Mouse (Mus musculus) embryonic facial prominence, embryonic 11.5 days (tissue): Measurements from ENCODE around the gene Eaf2. TPM values are rescaled to one million over a fixed set of nuclear protein-coding genes. Genes with fewer than 3 reads are reported as not detected.

Experiments used
- ATAC-seq: fragments of 200-750 bp; cut with Nextera tagmentation; replicated peaks from 2 replicates; pipeline ENCODE4 v1.8.0; 2017; ENCODE audit warnings: low read depth; ENCODE audit not compliant: insufficient number of reproducible peaks, low FRiP score, low TSS enrichment
- DNase-seq: peaks from one replicate; pipeline ENCODE4 v3.0.0-alpha.2; 2015; ENCODE audit warnings: low spot score
- H3K27ac ChIP-seq: fragments of 300-500 bp; sonication (generic); replicated peaks from 2 replicates; pipeline ENCODE4 v1.5.1; 2014; ENCODE audit warnings: mild to moderate bottlenecking, low read depth, low read length, control low read depth
- H3K27me3 ChIP-seq: fragments of 300-500 bp; sonication (generic); 2 replicates; pipeline ENCODE4 v1.6.1; 2014; ENCODE audit warnings: mild to moderate bottlenecking, low read length, moderate library complexity, mixed read lengths; ENCODE audit not compliant: control insufficient read depth, insufficient read depth
- H3K36me3 ChIP-seq: fragments of 300-500 bp; sonication (generic); replicated peaks from 2 replicates; pipeline ENCODE4 v1.6.1; 2014; ENCODE audit warnings: low read depth, mild to moderate bottlenecking, low read length, moderate library complexity, mixed read lengths; ENCODE audit not compliant: control insufficient read depth, insufficient read depth
- H3K4me1 ChIP-seq: fragments of 300-500 bp; sonication (generic); 2 replicates; pipeline ENCODE4 v1.6.1; 2014; ENCODE audit warnings: low read length, mixed read lengths; ENCODE audit not compliant: control insufficient read depth, insufficient read depth
- H3K4me2 ChIP-seq: fragments of 300-500 bp; sonication (generic); 2 replicates; pipeline ENCODE4 v1.6.1; 2014; ENCODE audit warnings: low read depth, mild to moderate bottlenecking, control low read depth, low read length, moderate library complexity
- H3K4me3 ChIP-seq: fragments of 300-500 bp; sonication (generic); 2 replicates; pipeline ENCODE4 v1.5.1; 2014; ENCODE audit warnings: low read depth, low read length, control low read depth
- H3K9ac ChIP-seq: fragments of 300-500 bp; sonication (generic); replicated peaks from 2 replicates; pipeline ENCODE4 v1.6.1; 2014; ENCODE audit warnings: mild to moderate bottlenecking, control low read depth, low read length
- H3K9me3 ChIP-seq: fragments of 300-500 bp; sonication (generic); replicated peaks from 2 replicates; pipeline ENCODE4 v1.6.1; 2016; ENCODE audit warnings: mild to moderate bottlenecking, low read length, inconsistent platforms, mixed read lengths; ENCODE audit not compliant: control insufficient read depth
- WGBS: fragments of 180-500 bp; shearing (Covaris S2); extraction: QIAGEN DNeasy Blood & Tissue Kit; methylation state at CpG from one replicate; pipeline ENCODE4 v1.1.7; 2014; 5-methylcytosine and 5-hydroxymethylcytosine counted together
- polyA plus RNA-seq: library from polyadenylated mRNA; unstranded; fragments of >200 nt; fragmentation: Nextera tagmentation; extraction: Ambion mirVana; gene quantifications from 2 replicates; pipeline ENCODE4 v1.2.1, GENCODE M21; 2014

Eaf2 gene
- polyA plus RNA-seq, 1 experiment from 2014 or later = 1.7 TPM

DNA sequence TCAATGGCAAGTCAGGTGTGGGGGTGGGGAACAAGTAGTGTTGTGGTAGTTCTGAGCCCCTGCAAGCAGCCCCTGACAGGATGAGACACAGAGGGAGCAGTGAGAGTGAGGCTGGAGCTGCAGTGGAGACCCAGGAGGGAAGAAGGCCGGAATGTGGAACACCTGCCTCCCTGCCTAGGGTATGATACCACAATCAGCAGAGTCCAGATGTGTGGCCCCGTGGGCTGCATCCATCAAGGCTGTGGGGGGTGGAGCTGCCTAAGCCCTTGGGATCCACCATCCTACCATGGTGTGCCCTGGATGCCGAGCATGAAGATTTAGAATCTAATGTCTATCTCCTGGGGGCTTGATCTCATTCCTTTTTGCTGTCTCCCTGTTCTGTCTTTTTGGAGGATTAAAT lies 61.1 kb downstream of the Eaf2 start:
- H3K9ac ChIP-seq = no peak overlapping the region
- DNase-seq = no peak
- no peaks in the 10 kb centered on the region for H3K27me3 ChIP-seq
- H3K4me3 ChIP-seq = no peak overlapping the region
- H3K4me2 ChIP-seq = no peak overlapping the region
- H3K27ac ChIP-seq = no peak overlapping the region
- no peaks in the 10 kb centered on the region for H3K9me3 ChIP-seq
- 66% methylated on average over 3 of the region's 3 CpGs for WGBS
- no peak for ATAC-seq
- no peaks in the 10 kb centered on the region for H3K36me3 ChIP-seq
- no peaks in the 10 kb centered on the region for H3K4me1 ChIP-seq

DNA sequence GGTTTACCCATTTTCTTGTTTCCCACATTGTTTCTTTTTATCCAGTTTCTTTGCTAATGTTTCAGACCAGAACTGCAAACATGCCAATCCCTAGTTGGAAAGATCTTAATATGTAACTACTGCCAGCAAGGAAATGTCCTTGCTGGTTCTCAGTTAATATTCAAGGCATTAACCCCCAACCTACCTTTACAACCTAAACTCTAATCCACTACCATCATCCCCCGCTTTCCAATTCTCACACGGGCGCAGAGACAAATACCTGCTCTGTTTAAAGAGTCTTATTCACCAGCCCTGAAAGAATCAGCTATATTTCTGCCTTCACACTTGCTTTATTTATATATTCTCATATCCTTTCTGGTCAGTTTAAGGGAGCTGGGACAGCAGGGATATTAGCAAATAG lies 66.2 kb downstream of the Eaf2 start:
- H3K27ac ChIP-seq = no peak overlapping the region
- H3K4me2 ChIP-seq = no peak overlapping the region
- WGBS = 86% methylated on average over 3 of the region's 3 CpGs
- no peak for DNase-seq
- H3K27me3 ChIP-seq = no peaks in the 10 kb centered on the region
- no peaks in the 10 kb centered on the region for H3K36me3 ChIP-seq
- no peak overlapping the region for H3K9ac ChIP-seq
- ATAC-seq = no peak
- no peaks in the 10 kb centered on the region for H3K4me1 ChIP-seq
- no peaks in the 10 kb centered on the region for H3K9me3 ChIP-seq
- H3K4me3 ChIP-seq = no peak overlapping the region

DNA sequence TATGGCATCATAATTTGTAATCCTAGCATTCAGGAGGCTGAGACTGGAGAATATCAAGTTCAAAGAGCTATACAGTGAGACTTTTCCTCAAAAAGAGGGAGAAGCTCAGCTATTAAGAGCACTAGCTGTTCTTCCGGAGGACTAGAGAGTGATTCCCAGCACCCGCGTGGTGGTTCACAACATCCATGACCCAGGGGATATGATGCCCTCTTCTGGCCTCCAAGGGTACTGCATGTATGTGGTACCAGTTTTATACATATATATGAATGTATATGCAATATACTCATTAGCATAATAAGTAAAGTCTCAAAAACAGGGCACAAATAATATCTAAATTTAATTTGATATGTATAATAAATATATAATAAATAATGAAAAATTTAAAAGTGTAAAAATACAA lies 72.4 kb downstream of the Eaf2 start:
- DNase-seq (no peak), ATAC-seq (no peak)
- no peak overlapping the region for H3K4me2 ChIP-seq
- H3K4me3 ChIP-seq = no peak overlapping the region
- no peak overlapping the region for H3K27ac ChIP-seq
- no peak overlapping the region for H3K9ac ChIP-seq
- H3K36me3 ChIP-seq = no peaks in the 10 kb centered on the region
- H3K9me3 ChIP-seq = no peaks in the 10 kb centered on the region
- no peaks in the 10 kb centered on the region for H3K27me3 ChIP-seq
- H3K4me1 ChIP-seq = no peaks in the 10 kb centered on the region
- WGBS = 89% methylated on average over 3 of the region's 3 CpGs

DNA sequence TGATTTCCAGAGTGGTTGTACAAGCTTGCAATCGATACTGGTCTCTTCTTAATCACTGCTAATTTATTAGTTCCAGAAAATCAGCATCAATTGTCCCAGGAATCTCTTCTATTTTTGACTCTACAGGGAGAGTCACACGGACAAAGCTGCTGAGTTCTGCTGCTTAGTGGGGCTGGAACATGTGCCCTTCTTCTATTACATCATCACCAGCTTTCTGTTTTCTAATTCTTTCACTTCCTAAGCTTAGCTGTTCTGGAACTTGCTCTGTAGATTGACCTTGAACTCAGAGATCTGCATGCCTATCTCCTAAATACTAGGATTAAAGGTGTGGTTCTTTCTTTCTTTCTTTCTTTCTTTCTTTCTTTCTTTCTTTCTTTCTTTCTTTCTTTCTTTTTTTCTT lies 76.5 kb downstream of the Eaf2 start:
- H3K9ac ChIP-seq = no peak overlapping the region
- DNase-seq (no peak), ATAC-seq (no peak)
- no peaks in the 10 kb centered on the region for H3K27me3 ChIP-seq
- no peak overlapping the region for H3K4me3 ChIP-seq
- no peak overlapping the region for H3K4me2 ChIP-seq
- H3K27ac ChIP-seq = no peak overlapping the region
- no peaks in the 10 kb centered on the region for H3K9me3 ChIP-seq
- 72% methylated on average over 2 of the region's 2 CpGs for WGBS
- H3K36me3 ChIP-seq = no peaks in the 10 kb centered on the region
- no peaks in the 10 kb centered on the region for H3K4me1 ChIP-seq

DNA sequence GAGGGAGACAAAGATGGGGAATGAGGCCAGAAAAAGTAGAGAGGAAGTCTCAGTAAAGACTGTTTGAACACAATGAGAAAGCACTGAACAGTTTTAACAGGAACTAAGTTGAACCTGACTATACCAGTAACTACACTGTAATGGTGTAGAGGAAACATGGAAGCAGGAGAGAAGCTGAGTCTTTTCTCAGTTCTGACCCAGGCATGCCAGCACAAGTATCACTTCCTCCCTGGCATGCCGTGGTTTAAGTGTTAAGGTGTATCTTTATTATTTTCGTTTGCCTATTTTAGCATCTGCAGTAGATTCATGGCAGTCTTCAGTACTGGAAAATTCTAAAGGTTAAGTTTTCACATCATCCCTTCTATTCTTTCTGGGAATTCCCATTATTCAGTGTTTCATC lies 79.8 kb downstream of the Eaf2 start:
- ATAC-seq (no peak), DNase-seq (no peak)
- Histone ChIP-seq H3K36me3 (no peaks in the 10 kb centered on the region), H3K9ac (no peak overlapping the region), H3K9me3 (no peaks in the 10 kb centered on the region), H3K27me3 (no peaks in the 10 kb centered on the region), H3K4me1 (no peaks in the 10 kb centered on the region), H3K4me2 (no peak overlapping the region), H3K4me3 (no peak overlapping the region), H3K27ac (no peak overlapping the region)
- 84% methylated on average over 2 of the region's 2 CpGs for WGBS

DNA sequence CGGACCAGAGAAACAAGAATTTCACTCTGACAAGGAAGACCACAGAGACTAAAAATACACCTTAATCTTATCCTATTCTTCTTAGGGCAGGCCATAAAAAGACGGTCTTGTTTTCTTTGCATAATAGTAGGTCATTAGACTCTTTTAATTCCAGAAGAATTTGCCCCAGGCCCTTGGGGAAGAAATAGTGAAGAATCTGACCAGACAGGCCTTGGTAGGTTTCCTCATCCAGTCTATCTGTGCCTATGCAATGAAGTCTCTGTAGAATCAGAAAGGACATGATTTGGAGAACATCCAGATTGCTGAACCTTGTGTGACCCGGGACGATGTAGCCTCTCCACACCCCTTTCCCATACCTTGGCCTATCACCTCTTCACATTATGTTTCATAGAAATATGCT lies 84.6 kb downstream of the Eaf2 start:
- no peaks in the 10 kb centered on the region for H3K9me3 ChIP-seq
- 77% methylated on average over 4 of the region's 4 CpGs for WGBS
- no peak overlapping the region for H3K27ac ChIP-seq
- ATAC-seq (no peak), DNase-seq (no peak)
- no peaks in the 10 kb centered on the region for H3K4me1 ChIP-seq
- no peak overlapping the region for H3K4me3 ChIP-seq
- no peaks in the 10 kb centered on the region for H3K27me3 ChIP-seq
- H3K36me3 ChIP-seq = no peaks in the 10 kb centered on the region
- no peak overlapping the region for H3K4me2 ChIP-seq
- no peak overlapping the region for H3K9ac ChIP-seq

DNA sequence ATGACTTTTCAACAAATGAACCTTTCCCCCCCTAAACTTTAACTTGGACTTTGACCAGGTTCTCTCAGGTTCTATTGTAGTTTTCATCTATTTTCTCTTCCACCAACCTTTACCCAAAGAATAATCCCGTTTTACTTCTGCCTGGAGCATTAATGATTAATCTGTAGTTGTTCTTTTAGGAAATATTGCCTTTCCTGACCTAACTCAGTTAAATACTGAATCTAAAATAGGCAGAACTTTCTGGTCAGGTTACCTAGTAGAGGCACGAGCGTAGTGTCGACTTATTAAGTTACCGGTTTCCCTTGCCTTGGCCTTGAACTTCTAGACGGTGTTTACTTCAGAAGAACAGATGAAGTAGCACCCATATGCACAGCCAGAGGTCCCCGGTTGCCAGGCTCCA lies 88.3 kb downstream of the Eaf2 start:
- Histone ChIP-seq H3K27ac (no peak overlapping the region), H3K4me2 (no peak overlapping the region), H3K9me3 (no peaks in the 10 kb centered on the region), H3K27me3 (no peaks in the 10 kb centered on the region), H3K4me1 (no peaks in the 10 kb centered on the region), H3K9ac (no peak overlapping the region), H3K36me3 (no peaks in the 10 kb centered on the region), H3K4me3 (no peak overlapping the region)
- 90% methylated on average over 7 of the region's 7 CpGs for WGBS
- ATAC-seq = no peak
- DNase-seq = no peak

DNA sequence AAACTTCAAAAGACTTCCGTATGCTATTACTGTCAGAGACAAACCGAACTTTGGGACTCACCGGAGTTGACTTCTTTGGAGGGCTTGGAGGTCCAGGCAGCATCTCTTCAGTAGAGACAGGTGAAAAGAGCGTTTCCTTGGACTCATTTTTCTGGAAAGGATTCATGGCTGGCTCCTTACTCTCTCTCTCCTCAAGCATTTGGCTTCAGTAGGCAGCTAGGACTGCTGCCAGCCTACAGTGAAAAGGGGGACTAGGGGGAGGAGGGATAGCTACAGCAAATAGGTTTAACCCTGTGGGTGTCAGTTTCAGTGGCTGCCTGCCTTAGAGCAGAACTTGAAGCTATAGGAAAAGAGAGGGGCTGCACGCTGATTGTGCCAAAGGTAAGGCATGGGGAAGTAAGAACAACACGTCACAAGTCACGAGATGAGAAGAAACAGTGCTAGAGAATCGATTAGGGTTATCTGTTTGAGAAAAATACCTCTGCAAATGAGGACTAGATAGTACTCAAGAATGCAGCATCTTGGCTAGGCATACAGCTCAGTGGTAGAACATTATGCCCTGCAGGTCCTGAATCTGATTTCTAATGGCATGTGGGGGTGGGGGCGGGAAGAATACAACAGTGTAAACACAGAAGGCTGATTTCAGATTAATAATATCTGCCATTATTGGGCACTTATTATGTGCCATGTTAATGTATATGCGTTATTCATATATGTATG lies 90.0 kb downstream of the Eaf2 start, which contains the start of gene Slc15a2:
Slc15a2 (minus strand) TSS at position 369 of the 720 bp plus-strand sequence.
- Histone ChIP-seq H3K9me3 (no peaks in the 10 kb centered on the region), H3K4me3 (no peak within 1 kb of the TSS), H3K4me1 (no peaks in the 10 kb centered on the region), H3K9ac (no peak within 1 kb of the TSS), H3K4me2 (no peak within 1 kb of the TSS), H3K27me3 (no peaks in the 10 kb centered on the region), H3K27ac (no peak within 1 kb of the TSS), H3K36me3 (no peaks in the 10 kb centered on the region)
- ATAC-seq = no peak
- 73% methylated on average over 10 of the region's 10 CpGs for WGBS
- no peak for DNase-seq
